Mouse (Mus musculus): ENCODE results near the gene Mrpl28.
"Not testable (repeated sequence)": the region's sequence is repeated elsewhere in the genome, so short reads cannot be mapped to it uniquely, and the experiment has no call there.

Gene Mrpl28

DNA sequence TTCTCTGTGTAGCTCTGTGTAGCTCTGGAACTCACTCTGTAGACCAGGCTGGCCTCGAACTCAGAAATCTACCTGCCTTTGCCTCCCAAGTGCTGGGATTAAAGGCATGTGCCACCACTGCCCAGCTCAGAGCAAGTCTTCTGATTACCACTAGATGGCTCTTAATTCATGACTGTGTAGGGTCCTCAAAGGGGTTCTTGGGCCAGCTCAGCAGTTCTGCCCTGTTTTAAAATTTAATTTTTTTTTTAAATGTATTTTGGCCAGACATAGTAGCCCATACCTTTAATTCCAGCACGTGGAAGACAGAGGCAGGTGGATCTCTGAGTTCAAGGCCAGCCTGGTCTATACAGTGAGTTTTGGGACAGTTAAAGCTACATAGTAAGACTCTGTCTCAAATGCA is 51.9 kb downstream of the Mrpl28 start:
- DNase-seq (ENCODE audit: low spot score), result not testable (repeated sequence)

All from testis, postnatal 10 days (tissue).